Mouse (Mus musculus): ENCODE results near the gene Ick.

DNA sequence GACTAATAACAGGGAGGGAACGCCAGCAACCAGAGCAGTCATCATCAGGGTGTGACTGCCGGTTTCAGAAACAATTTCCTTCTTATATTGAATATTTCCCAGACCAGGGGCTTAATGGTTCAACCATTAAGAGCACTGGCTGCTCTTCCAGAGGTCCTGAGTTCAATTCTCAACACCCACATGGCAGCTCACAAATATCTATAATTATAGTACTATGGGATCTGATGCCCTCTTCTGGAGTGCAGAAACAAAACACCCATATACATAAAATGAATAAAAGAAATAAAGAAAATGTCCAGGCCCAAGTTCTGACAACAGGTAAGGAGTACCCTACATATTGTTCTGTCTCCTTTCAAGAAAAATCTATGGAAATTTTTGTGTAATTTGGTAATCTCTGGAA is 70.1 kb downstream of the Ick start:
- no peak for TF ChIP-seq ZC3H11A (IDR thresholded peaks at IDR 0.05; ENCODE audit: borderline replicate concordance, low read depth, low read length)
- no peak for TF ChIP-seq MAFK (IDR thresholded peaks at IDR 0.05; ENCODE audit: insufficient read depth, low read depth, low read length)
- no peak for TF ChIP-seq ZNF384 (IDR thresholded peaks at IDR 0.05; ENCODE audit: low read depth, low read length)
